Mouse (Mus musculus) right cerebral cortex, postnatal 14 days (tissue): ENCODE measurements around the gene Shoc2.
"Not testable (repeated sequence)": the region's sequence is repeated elsewhere in the genome, so short reads cannot be mapped to it uniquely, and the experiment has no call there.

Source experiments
- DNase-seq: peaks from one replicate; pipeline ENCODE4 v3.0.0; 2022

Shoc2 gene

DNA sequence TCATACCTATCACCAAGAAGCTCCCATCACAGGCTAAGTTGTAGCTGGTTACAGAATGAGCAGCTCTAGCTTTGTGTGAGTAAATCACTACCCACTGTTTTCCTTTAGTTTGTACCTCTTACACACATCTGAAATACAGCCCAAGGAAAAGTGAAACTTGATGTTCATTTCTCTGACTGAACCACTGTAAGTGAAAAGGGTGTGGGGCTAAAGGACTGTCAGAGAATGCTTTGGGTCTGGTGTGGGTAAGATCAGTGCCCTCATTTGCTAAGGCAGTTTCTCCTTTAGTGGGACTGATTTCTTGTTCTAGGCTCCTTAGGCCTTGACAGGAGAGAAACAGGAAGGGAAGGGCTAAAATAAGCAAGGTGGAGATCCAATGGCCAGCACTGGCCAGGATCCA, 10.1 kb upstream of the Shoc2 start:
- no peak for DNase-seq

DNA sequence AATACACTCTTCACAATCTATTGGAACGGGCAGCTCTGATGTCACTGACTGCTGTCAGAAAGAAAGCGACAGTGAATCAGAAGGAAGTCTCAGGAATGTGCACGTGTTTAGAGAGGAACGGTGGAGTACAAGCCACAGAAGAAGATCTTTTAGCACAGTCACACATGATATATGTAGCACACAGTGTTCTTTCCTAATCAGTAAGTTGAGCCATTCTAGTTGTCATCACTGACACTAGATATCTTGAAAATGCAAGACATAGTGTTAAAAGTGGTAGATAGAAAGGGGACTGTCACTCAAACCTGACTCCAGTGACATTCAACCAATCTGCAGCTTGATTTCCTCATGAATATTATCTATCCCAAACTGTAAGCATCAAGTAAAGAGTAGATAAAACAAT, 4.6 kb upstream of the Shoc2 start:
- DNase-seq: no peak

DNA sequence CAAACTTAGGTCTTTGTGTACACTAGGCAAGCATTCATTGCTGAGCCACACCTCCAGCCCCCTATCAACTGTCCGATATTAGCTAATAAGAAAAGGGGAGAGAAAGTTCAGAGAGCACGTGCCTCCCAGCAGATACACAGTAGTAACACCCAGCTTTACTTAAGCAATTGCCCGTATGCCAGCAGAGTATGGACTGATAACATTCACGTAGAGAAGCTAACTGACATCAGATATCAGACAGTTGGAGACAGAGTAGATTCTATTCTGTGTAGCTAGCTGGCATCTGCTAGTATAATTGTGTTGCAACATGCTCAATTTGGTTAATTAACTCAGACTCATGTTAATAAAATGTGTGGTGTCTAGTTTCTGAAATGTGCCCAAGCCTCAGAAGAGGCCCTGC, 3.0 kb upstream of the Shoc2 start:
- no peak for DNase-seq

DNA sequence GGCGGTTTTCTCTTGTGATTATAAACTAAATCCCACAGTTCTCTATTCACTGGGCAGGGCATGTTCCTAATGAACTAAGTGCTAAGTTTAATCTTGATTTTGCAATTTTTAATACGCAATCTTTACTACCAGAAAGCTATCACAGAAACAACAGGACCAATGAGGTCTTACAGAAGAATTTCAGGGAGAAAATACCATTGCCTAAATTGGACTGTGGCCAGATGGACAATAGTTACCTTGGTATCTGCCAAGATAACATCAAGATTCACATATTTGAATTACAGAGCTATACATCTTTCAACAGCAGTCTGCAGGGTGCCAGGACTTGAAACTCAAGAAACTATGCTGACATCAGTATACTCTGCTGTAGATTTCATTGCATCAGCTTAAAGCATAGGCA, 1.8 kb upstream of the Shoc2 start:
- DNase-seq: no peak

DNA sequence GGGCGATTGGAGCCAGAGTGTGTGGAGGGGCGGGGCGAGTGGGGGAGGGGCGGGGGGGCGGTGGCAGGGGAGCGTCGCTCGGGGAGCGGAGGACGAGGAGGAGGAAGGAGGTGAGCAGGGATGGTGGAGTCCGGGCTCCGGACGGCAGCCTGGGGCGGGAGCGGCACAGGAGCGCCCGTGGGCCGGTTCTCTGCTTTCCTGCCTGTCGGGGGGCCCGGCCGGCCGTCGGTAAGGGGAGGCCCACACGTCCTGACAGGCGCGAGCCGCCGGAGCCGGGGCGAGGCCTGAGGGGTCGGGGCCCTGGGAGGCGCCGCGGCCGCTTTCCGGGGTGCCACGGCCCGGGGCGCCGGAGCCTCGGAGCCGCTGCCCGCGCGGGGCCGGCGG, 672 bp downstream of the Shoc2 start:
- no peak for DNase-seq

DNA sequence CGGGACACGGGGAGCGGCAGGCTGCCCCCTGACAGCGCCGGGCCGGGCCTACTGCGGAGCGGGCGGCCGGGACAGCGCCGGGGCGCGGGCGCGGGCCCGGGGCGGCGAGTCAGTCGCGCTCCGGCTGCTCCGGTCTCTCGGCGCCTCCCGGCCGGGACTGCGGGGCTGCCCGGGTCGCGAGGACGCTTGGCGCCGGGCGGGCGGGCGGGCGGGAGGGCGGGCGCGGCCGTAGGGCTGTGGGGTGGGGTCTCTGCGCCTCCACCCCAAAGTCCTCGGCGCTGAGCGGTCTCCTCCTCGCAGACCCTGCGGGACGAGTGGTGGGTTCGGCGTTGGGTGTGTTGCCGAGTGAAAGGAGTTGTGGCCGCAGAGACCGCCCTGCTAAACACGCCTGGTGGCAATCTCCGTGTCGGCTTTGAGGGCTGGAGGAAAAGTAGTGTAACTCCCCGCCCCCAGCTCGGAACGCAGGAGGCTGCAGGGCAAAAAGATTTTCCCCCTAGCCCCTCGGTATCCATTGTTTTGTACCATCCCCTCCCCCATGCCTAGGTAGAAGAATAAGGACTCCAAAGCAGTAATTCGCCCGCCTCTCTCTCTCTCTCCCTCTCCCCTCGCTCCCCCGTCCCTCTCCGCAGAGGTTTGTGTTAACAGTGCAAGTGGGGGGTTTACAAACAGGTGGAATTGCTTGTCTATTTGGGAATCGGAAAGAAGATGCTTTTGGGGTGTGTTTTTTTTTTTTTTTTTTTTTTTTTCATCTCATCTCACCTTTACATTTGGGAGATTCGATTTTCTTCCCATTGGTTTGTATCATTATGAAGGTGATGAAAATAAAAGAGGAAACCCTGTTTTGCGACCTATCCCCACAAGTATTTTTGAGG, 1.3 kb downstream of the Shoc2 start:
- peak; percentile 36 for DNase-seq

DNA sequence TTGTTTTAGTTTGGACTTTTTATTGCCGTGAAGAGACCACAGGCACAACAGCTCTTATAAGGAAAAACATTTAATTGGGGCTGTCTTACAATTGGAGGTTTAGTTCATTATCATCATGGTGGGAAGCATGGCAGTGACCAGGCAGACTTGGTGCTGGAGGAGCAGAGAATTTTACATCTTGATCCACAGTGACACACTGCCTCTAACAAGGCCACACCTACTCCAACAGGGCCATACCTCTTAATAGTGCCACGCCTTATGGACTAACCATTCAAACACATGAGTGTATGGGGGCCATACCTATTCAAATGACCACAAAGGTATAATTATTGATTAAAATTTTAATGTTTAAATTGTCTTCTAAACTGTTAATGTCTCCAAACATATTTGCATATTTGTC, 13.4 kb downstream of the Shoc2 start:
- no peak for DNase-seq

DNA sequence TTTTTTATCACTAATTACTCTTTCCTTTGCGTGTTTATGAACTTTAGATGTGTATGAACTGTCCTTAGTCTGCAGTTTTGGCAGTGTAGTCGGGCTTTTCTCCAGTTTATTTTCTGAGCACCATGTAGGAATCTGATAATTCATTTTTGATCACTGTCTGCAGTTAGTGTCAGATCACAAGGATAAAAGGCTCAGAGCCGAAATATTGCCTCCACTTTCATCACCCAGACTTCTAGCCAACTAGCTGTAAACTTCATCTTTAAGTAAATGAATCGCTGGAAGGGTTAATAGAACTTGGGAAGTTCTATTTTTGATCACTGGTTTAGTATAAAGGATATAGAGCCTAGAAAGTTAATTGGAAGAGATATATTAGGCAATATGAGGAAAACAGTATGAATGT, 18.4 kb downstream of the Shoc2 start:
- no peak for DNase-seq

DNA sequence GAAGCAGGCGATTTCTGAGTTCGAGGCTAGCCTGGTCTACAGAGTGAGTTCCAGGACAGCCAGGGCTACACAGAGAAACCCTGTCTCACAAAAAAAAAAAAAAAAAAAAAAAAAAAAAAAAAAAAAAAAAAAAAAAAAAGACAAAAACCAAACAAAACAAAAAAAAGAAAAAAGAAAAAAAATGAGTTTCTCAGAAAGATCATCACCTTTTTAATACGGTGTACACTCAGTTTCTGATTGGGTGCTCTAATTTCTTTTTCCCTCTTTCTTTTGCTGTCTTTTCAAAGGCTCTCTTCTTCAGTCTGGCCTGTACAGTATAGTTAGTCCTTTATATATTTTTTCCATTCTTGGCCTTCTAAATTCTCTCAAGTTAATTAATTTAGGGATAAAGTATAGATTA, 20.2 kb downstream of the Shoc2 start:
- not testable (repeated sequence) for DNase-seq

DNA sequence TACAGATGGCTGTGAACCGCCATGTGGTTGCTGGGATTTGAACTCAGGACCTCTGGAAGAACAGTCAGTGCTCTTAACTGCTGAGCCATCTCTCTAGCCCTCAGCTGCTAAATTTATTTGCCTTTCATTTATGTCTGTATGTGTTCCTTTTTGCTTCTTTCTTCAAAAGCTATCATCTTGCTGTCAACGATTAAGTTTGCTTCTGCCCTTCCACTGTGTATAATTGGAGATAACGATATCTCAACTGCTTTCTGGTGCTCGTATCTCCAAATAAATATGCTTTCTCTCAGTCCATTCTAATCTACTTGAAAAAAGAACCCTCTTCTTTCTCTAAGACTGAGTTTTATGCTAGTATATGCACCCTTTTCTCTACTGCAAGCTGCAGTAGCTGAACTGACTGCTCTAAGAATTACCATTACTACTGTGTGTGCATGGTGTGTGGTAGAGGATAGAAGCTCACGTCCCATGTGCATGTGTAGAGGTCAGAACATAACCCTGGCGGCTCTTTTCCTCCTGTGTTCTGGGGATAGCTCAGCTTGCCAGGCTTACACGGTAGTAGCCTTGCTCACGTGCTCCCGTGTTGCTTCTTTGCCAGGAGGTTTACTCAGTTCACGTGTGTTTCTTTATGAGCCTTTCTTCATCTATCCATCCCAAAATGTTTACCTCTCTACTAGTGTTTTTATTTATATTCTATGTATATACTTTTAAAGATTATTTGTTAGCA, 21.0 kb downstream of the Shoc2 start:
- DNase-seq: no peak

DNA sequence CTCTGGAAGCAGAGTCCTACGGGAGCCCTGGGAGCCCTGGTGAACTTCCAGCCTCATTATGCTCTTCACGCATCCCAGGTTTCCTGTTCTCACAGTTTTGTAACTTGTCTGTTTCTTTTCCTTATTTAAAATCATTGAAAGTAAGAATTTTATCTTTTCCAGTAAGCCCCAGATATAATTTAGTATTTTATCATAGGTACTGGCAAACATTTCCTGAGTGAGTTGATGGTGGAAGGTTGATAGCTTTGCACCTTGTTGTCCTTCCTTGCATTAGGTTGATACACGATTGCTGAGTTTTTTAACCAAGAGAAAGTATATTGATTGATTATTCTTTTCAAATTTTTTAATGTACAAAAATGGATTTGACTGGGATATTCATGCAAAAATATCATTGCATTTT, 25.1 kb downstream of the Shoc2 start:
- DNase-seq: no peak

DNA sequence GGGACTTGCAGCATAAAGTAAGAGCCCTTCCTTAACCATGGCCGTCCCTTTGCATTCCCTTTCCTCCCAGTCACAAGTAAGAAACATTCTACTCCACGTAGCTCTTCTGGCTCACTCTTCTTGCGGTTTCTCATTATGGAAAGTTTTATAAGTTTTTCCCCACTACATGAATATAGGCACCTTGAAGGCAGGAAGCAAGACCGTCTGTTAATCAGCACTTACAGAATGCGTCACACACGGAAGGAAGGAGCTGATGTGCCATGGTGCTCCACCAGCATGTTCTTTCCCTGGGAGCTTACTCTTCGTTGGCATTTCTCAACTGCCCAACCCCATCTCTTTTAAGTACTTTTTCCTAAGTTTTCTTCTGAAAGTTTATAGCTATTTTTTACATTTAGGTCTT, 27.8 kb downstream of the Shoc2 start:
- no peak for DNase-seq

DNA sequence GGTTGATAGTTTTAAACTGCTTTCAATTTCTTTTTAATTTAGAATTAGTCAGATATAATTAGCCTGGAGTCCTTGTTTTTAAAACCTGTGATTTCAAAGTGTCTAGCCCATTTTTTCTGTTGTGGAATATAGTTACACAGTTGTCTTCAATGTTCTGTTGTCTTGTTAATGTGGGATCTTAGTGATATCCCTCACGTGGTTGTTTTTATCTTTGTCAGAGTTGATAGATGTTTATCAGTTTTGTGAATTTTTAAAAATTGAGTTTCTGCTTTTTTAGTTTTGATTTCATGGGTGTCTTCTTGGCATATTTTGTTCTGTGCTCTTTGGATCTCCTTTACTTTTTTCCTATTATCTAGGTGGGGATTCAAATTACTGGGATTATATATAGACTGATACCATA, 29.6 kb downstream of the Shoc2 start:
- DNase-seq: no peak

DNA sequence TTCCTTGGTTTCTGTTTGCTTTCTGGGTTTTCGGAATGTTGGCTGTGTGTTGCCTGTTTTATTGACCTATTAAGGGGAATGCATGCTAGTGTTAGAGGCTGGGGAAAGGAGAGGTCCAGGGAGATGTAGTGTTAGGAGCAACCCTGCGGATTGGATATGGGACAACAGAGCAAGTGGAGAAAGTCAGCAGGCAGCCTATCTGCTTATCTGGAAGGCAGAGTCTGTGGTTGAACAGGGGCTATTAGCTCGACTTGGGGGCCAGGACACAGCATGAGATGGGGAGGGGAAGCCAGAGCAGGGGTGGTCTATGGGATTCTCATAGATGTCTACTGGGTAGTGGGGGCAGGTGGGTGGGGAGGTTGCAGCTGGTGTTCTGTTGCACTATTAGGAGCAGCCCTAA, 37.9 kb downstream of the Shoc2 start:
- no peak for DNase-seq

DNA sequence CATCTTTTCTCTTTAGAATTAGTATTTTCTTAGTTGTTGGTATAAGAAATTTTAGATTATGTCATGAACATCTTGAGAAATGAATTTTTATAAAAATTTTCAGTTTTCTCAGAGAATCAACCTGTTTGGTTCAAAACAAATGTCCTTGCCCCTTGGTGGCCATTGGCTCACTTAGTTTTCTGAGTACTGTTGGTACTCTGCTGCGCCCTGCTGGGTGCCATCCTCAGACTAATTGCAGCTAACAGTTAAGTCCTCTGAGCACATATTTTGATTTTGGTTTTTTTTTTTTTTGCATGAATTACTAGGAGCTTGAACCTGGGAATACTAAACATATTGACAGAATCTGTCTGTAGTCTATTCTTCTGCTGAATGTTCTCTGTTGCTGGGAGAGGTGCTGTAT, 39.2 kb downstream of the Shoc2 start:
- no peak for DNase-seq

DNA sequence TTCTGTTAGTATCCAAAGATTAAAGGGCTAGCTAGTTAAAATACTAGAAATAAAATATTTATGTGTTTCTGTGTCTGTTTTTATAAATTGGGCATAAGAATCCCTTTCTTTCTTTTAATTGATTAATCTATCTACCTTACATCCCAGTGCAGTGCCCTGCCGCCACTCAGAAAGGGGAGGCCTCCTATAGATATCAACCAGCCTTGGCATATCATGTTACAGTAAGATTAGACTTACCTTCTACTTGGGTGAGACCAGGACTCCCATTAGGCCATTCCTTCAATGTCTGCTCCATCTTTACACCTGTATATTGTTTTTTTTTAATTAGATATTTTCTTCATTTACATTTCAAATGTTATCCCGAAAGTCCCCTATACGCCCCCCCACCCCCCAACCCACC, 40.5 kb downstream of the Shoc2 start:
- DNase-seq: no peak

DNA sequence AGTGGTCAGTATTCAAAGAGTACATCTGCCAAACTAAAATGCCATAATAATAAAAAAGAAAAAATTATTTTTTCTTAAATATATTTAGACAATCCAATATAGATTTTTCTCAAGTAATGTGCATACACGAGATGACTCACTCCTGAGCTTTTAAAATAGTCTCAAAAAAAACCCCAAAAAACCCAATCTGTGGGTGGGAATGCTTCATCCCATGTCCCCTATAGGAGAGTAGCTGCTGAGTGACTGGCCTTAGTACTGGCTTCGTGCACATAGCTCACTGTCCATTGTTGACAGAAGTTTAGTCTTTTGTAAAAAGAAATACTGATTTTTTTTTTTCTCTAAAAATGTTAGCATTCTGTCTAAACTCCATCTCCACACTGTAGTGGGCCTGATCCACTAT, 46.4 kb downstream of the Shoc2 start:
- DNase-seq: no peak

DNA sequence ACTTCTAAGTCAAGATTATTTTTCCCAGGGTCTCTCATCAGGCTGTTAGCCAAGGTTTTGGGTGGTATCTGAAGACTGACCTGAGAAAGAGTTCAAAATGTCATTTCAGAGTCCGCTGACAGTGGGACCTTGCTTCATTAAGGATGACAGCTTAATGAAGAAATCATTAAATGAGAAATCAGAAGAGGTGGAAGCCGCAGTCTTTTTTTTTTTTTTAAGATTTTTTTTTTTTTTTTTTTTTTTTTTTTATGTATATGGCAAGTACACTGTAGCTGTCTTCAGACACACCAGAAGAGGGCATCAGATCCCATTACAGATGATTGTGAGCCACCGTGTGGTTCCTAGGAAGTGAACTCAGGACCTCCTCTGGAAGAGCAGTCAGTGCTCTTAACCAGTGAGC, 49.8 kb downstream of the Shoc2 start:
- DNase-seq: no peak

DNA sequence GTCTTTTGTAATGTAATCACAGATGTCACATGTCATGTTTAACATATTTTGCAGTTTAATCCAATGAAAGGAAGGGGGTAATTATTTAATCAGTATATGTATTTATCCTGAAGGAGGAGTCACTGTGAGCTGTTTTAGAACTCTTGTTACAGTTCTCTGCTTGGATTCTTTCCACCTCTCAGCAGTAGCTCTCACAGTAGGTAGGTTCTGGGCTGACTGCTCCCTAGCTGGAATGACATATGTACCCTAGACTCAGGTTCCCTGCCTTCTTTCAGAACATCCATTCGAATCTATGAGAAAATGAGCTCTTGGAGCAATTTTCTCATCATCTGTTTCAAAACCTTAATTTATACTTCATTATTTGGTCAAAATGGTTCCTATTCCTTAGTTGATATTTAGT, 50.2 kb downstream of the Shoc2 start:
- DNase-seq: no peak

DNA sequence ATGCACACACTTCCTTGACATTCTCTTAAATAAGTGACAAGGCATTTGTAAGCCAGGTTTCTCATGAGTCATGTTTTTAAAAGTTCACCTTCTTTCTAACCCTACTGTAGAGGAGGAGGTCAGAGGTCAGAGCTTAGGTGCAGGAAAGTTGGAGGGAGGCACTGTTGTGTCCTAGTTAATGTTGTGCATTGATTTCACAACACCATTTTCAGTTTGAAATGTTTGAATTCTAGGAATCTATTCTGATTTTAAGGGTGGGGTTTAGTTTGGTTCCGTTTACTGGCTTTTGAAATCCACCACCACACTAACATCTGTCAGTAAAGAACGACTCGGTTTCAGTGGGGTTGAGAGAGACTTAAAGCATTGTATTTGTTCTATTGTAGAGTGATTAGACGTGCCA, 66.9 kb downstream of the Shoc2 start:
- no peak for DNase-seq

DNA sequence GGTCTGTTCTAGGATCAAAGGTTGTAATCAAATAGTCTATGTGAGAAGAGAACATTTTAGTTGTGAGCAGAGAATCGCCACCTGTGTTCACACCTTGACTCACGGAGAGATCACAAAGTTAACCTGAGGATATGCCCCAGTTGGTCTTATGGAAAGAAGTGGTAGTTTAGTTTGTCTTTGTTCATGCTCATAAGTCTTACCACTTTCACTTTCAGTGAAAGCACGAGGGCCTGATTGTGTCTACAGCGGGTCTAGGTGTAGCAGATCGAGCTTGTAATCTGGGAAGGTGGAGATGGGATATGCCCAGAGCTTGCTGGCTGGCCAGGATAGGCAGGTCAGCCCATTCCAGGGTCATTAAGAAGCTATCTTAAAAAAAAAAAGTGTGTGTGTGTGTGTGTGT, 70.9 kb downstream of the Shoc2 start:
- DNase-seq: no peak

DNA sequence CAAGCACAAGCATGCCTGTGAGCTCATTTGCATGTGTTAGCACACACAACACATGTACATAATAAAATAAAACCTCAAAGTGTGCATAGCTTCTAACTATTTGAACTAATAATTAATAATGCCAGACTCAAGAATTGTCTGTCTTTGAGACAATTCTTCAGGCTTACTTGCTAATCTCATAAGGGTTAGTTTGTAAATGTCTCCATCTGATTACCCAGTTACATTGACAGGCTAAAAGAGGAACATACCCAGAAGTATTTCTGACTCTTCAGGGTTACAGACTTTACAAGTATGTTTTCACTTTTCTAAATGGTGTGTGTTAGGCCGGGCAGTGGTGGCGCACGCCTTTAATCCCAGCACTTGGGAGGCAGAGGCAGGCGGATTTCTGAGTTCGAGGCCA, 71.4 kb downstream of the Shoc2 start:
- no peak for DNase-seq

DNA sequence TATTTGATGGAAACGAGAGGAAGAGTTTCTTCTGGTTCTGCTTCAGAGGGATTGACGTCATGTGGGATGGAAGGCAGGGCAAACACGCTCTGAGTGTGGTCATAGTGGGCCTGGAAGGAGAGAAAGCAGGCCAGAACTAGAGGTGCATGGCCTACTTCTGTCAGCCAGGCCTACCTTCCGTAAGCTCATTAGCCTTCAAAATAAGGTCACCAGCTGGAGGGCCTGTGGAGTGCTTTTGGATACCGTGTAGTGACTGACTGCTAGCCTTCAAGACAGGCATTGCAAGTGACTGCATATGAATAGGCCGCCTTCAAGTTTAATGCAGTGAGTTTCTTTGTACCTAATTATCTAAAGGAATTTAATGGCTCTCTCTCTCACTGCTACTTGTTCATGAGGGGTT, 91.0 kb downstream of the Shoc2 start:
- DNase-seq: no peak

DNA sequence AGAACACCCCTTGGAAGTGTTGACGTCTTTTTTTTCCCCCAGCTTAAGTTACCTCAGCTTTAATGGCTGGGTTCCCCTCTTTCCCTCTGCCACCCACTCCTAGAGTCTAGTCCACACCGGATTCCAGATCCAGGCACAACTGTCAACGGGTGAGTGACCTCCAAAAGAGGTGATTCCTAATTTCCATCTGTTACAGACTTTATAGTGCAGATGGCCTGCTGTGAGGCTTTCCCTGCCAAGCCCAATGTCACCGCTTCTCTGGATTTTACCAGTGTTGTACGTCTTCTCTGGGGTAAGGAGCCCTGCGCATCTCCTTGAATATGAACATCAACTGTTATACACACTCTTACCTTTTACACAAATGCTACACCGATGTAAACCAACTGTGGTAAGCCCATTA, 95.3 kb downstream of the Shoc2 start:
- no peak for DNase-seq
